In genomic region chr9:13454651-13455123, GRCm38 (mm10) we compare ENCODE assay signal across 9 mouse cellular contexts. TPM values are rescaled to one million over a fixed set of nuclear protein-coding genes. Genes with fewer than 3 reads are reported as not detected.
DNase-seq lines count a peak whose midpoint lies in the region; ATAC-seq and TF ChIP-seq lines count a peak whose summit lies in the region.
"Had no signal": no experiment of that assay in that cellular context is flagged by ENCODE, and none has a peak within 500 bp of the region (broad histone marks: within the 10 kb centered on the region; RNA-seq: fewer than 3 reads in every experiment).

No protein-coding gene starts in this region.

- intact Hi-C loops in heart, postnatal 14 days (cut with DNase I) = no loop called here
- intact Hi-C loops in heart, postnatal 10 days (cut with DNase I) = no loop called here
- intact Hi-C loops in left cerebral cortex, postnatal 25 days (cut with DNase I) = no loop called here

- H3K4me2 ChIP-seq in heart, embryonic 14.5 days (ENCODE audit: low read length) = peak overlapping the region; percentile 34
- H3K4me2 ChIP-seq in midbrain, embryonic 16.5 days (ENCODE audit: low read length) = peak overlapping the region; percentile 3; the same call in 1 of the 2 replicates

- ATAC-seq in heart, embryonic 14.5 days (ENCODE audit: insufficient number of reproducible peaks, insufficient read depth, low FRiP score, low read depth) = no peak; the same call in 1 of the 2 replicates
- ATAC-seq in midbrain, embryonic 16.5 days = peak; percentile 78

- DNase-seq in heart, postnatal 14 days = no peak
- peak; percentile 64 for DNase-seq in brain, embryonic 14.5 days (ENCODE audit: low read depth)
- peak; percentile 40 to 42 for DNase-seq in heart, postnatal 10 days
- no peak for DNase-seq in adrenal gland, postnatal 36 days
- DNase-seq in layer of hippocampus, adult 9-10 months (ENCODE audit: low spot score) = no peak
- no peak for DNase-seq in left cerebral cortex, postnatal 25 days (ENCODE audit: low spot score in 2 of 2)
- DNase-seq: kidney, adult 8-10 months had no signal

- TF ChIP-seq POLR2A in brain, embryonic 14.5 days (IDR thresholded peaks at IDR 0.05; ENCODE audit: borderline replicate concordance, extremely low read depth, insufficient read depth, insufficient read length, poor library complexity, severe bottlenecking) = no peak

- no peak for TF ChIP-seq CTCF in brain, embryonic 14.5 days (IDR thresholded peaks at IDR 0.05; ENCODE audit: borderline replicate concordance, extremely low read depth, insufficient read depth, insufficient read length)

- H3K9ac ChIP-seq in heart, embryonic 14.5 days (ENCODE audit: low read length) = 0 out of 2 replicates have a peak overlapping the region, but pooled peaks have one; percentile 42
- H3K9ac ChIP-seq in midbrain, embryonic 16.5 days (ENCODE audit: low read depth, low read length) = no peak overlapping the region

- no peak overlapping the region for H3K4me3 ChIP-seq in heart, embryonic 14.5 days (ENCODE audit: control insufficient read depth in 1 of 2, insufficient read depth in 1 of 2, low read depth in 1 of 2, low read length in 2 of 2)
- no peak overlapping the region for H3K4me3 ChIP-seq in midbrain, embryonic 16.5 days (ENCODE audit: low read depth, low read length)

- H3K9me3 ChIP-seq in heart, embryonic 14.5 days (ENCODE audit: control insufficient read depth, low read length) = no peaks in the 10 kb centered on the region
- H3K9me3 ChIP-seq in midbrain, embryonic 16.5 days (replicated peaks; ENCODE audit: control insufficient read depth, low read length, poor library complexity, severe bottlenecking) = no peaks in the 10 kb centered on the region

- 16% methylated on average over 7 of the region's 7 CpGs for WGBS in heart, embryonic 14.5 days
- 14% methylated on average over 7 of the region's 7 CpGs for WGBS in midbrain, embryonic 16.5 days

- H3K4me1 ChIP-seq in heart, embryonic 14.5 days (ENCODE audit: control insufficient read depth in 2 of 2, insufficient read depth in 2 of 2, low read length in 2 of 2) = peaks cover 3 to 21% of the 10 kb centered on the region in 2 experiments
- H3K4me1 ChIP-seq in midbrain, embryonic 16.5 days (ENCODE audit: control insufficient read depth, insufficient read depth, low read length) = peaks cover 6% of the 10 kb centered on the region; the same call in 1 of the 2 replicates

- peak overlapping the region; percentile 34 to 69 for H3K27ac ChIP-seq in heart, embryonic 14.5 days (replicated peaks in 1 of 2; ENCODE audit: control insufficient read depth in 1 of 2, insufficient read depth in 1 of 2, low read depth in 2 of 2, low read length in 2 of 2)
- H3K27ac ChIP-seq in midbrain, embryonic 16.5 days (ENCODE audit: low read length) = peak overlapping the region; percentile 45; the same call in 1 of the 2 replicates

- H3K27me3 ChIP-seq in heart, embryonic 14.5 days (ENCODE audit: control insufficient read depth, insufficient read depth, low read length) = no peaks in the 10 kb centered on the region
- no peaks in the 10 kb centered on the region for H3K27me3 ChIP-seq in midbrain, embryonic 16.5 days (ENCODE audit: control insufficient read depth, insufficient read depth, low read depth, low read length)

- no peaks in the 10 kb centered on the region for H3K36me3 ChIP-seq in heart, embryonic 14.5 days (ENCODE audit: control insufficient read depth, insufficient read depth, low read length)
- no peaks in the 10 kb centered on the region for H3K36me3 ChIP-seq in midbrain, embryonic 16.5 days (ENCODE audit: control insufficient read depth, insufficient read depth, low read length)

RNA-seq across cellular contexts. Expression of gene Gm17571, which starts 8.1 kb away (rescaled TPM):
- not detected in 2 replicates for polyA plus RNA-seq in heart, embryonic 14.5 days (2014; fragmentation: Nextera tagmentation; extraction: Ambion mirVana)
- total RNA-seq in heart, postnatal 14 days (2021) = not detected
- not detected in 2 replicates for polyA plus RNA-seq in brain, embryonic 14.5 days (2012; rRNA removed)
- not detected for total RNA-seq in heart, postnatal 10 days (2021)
- polyA plus RNA-seq in midbrain, embryonic 16.5 days (2015; fragmentation: Nextera tagmentation; extraction: Ambion mirVana) = not detected in 2 replicates
- total RNA-seq in adrenal gland, postnatal 36 days (2021) = not detected
- not detected for total RNA-seq in left cerebral cortex, postnatal 25 days (2021)

Comparison
In these comparisons a context has a peak if more than half of its experiments do, and no peak if none do; other contexts are left out.
1. DNase-seq: peak in brain, embryonic 14.5 days (single experiment) and heart, postnatal 10 days (2 of 2); none in heart, postnatal 14 days (0 of 2), adrenal gland, postnatal 36 days (0 of 2), layer of hippocampus, adult 9-10 months (single experiment) and left cerebral cortex, postnatal 25 days (0 of 2).